Mouse (Mus musculus): ENCODE measurements around the gene Mpp6.

The Mpp6 gene

DNA sequence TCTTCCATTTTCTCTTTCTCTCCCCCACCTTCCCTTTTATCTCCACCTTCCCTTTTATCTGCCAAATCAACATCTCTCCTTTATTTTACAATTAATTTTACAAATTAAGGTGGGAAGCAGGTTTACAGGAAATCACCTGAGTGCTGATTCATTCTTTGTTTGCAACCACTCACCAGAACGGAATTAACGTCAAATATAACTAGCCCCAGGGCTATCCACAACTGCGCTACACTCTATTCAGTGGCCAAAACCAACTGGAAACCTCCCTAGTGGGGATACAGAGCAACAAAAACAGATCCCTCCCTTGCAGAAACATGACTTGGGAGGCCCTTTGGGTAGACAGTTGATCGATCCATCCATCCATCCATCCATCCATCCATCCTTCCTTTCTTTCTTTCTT is 58.8 kb downstream of the Mpp6 start:
- Histone ChIP-seq H3K27me3 (ENCODE audit: insufficient read depth, low read length) (no peaks in the 10 kb centered on the region), H3K4me1 (replicated peaks; ENCODE audit: low read depth, low read length) (peaks cover 35% of the 10 kb centered on the region), H3K4me3 (replicated peaks; ENCODE audit: low read length) (no peak overlapping the region), H3K36me3 (ENCODE audit: insufficient read depth, low read length) (peaks cover 44% of the 10 kb centered on the region), H3K9me3 (ENCODE audit: low read length) (peaks cover 22% of the 10 kb centered on the region)
- TF ChIP-seq NANOG (IDR thresholded peaks at IDR 0.05; ENCODE audit: borderline replicate concordance, low read length) (0 out of 2 replicates have a peak, but pooled peaks have one; percentile 15), POU5F1 (IDR thresholded peaks at IDR 0.05; ENCODE audit: borderline replicate concordance, low read length) (no peak)

DNA sequence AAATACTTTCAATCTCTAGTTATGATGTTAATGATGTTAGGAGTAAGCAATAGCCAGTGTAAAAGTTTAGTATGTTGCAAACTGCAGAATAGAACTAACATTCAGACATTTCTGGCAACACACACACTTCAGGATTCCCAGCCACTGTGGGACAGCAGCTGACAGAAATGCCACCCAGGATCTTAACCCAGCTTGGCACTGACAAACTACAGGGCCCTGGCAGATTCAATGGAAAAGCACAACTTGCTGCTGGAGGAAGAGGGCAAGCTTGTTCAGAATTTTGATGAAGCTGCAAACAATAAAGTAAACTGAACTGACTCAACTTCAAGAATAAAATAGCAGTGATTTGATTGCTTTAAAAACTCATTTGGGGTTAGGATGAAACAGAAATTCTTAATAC is 59.7 kb downstream of the Mpp6 start:
- Histone ChIP-seq H3K4me3 (replicated peaks; ENCODE audit: low read length) (no peak overlapping the region), H3K4me1 (replicated peaks; ENCODE audit: low read depth, low read length) (peaks cover 35% of the 10 kb centered on the region), H3K27me3 (ENCODE audit: insufficient read depth, low read length) (no peaks in the 10 kb centered on the region), H3K36me3 (ENCODE audit: insufficient read depth, low read length) (peaks cover 47% of the 10 kb centered on the region), H3K9me3 (ENCODE audit: low read length) (peaks cover 24% of the 10 kb centered on the region)
- TF ChIP-seq CTCF (conservative IDR thresholded peaks at IDR 0.05; ENCODE audit: low read length) (no peak), NANOG (IDR thresholded peaks at IDR 0.05; ENCODE audit: borderline replicate concordance, low read length) (no peak), POU5F1 (IDR thresholded peaks at IDR 0.05; ENCODE audit: borderline replicate concordance, low read length) (no peak)

GRCm38 (mm10) chr6:50175736-50176135 is 65.7 kb downstream of the Mpp6 start:
- Histone ChIP-seq H3K4me3 (replicated peaks; ENCODE audit: low read length) (no peak overlapping the region), H3K4me1 (replicated peaks; ENCODE audit: low read depth, low read length) (peaks cover 13% of the 10 kb centered on the region), H3K27me3 (ENCODE audit: insufficient read depth, low read length) (no peaks in the 10 kb centered on the region), H3K36me3 (ENCODE audit: insufficient read depth, low read length) (peaks cover 37% of the 10 kb centered on the region), H3K9me3 (ENCODE audit: low read length) (peaks cover 21% of the 10 kb centered on the region)
- TF ChIP-seq NANOG (IDR thresholded peaks at IDR 0.05; ENCODE audit: borderline replicate concordance, low read length) (no peak), POU5F1 (IDR thresholded peaks at IDR 0.05; ENCODE audit: borderline replicate concordance, low read length) (no peak), CTCF (conservative IDR thresholded peaks at IDR 0.05; ENCODE audit: low read length) (no peak)

DNA sequence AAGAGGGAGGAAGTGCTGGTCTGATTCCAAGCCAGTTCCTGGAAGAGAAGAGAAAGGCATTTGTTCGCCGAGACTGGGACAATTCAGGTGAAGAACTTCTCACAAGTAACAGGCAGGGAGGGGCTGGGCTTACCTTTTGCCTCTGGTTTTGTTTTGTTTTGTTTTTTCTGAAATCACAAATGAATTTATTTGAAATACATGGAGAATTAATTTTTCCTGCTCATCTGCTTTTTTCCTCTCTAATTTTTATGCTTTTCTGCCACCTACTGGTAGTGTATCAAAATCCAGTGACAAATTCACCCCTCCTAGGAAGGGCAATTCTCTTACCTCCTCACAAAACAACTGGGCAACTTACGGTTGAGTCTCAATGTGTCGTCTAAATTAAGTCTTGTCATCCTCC is 70.1 kb downstream of the Mpp6 start:
- Histone ChIP-seq H3K36me3 (ENCODE audit: insufficient read depth, low read length) (peaks cover 48% of the 10 kb centered on the region), H3K4me1 (replicated peaks; ENCODE audit: low read depth, low read length) (peaks cover 13% of the 10 kb centered on the region), H3K9me3 (ENCODE audit: low read length) (no peaks in the 10 kb centered on the region), H3K4me3 (replicated peaks; ENCODE audit: low read length) (no peak overlapping the region), H3K27me3 (ENCODE audit: insufficient read depth, low read length) (no peaks in the 10 kb centered on the region)
- peak; percentile 28; the same call in 1 of the 2 replicates for TF ChIP-seq CTCF (conservative IDR thresholded peaks at IDR 0.05; ENCODE audit: low read length)
- no peak for TF ChIP-seq NANOG (IDR thresholded peaks at IDR 0.05; ENCODE audit: borderline replicate concordance, low read length)

GRCm38 (mm10) chr6:50187955-50188354 is 77.9 kb downstream of the Mpp6 start:
- TF ChIP-seq NANOG (IDR thresholded peaks at IDR 0.05; ENCODE audit: borderline replicate concordance, low read length) (no peak), POU5F1 (IDR thresholded peaks at IDR 0.05; ENCODE audit: borderline replicate concordance, low read length) (no peak), CTCF (conservative IDR thresholded peaks at IDR 0.05; ENCODE audit: low read length) (no peak)
- H3K9me3 ChIP-seq (ENCODE audit: low read length), result peaks cover 7% of the 10 kb centered on the region
- H3K4me3 ChIP-seq (replicated peaks; ENCODE audit: low read length), result no peak overlapping the region
- no peaks in the 10 kb centered on the region for H3K27me3 ChIP-seq (ENCODE audit: insufficient read depth, low read length)
- peaks cover 75% of the 10 kb centered on the region for H3K36me3 ChIP-seq (ENCODE audit: insufficient read depth, low read length)
- no peaks in the 10 kb centered on the region for H3K4me1 ChIP-seq (replicated peaks; ENCODE audit: low read depth, low read length)

DNA sequence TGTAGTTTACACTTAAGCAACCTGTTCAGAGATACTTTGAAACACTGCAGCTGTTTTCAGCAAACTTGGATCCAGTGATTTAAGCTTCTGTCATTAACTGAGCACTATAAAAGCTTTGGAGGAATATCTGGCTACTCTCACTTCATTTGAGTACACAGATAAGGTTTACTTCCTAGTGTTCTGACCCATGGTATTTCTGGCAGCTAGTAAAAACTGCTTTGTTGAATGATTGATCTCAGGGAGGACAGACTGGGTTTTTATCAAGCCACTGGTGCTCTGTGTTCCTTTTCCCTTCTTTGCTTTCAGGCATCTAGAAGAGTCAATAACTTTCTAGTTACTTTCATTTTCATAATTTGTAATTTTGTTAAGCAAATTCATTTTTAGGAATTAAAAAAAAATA is 79.3 kb downstream of the Mpp6 start:
- no peak overlapping the region for H3K4me3 ChIP-seq (replicated peaks; ENCODE audit: low read length)
- H3K9me3 ChIP-seq (ENCODE audit: low read length), result peaks cover 7% of the 10 kb centered on the region
- no peaks in the 10 kb centered on the region for H3K27me3 ChIP-seq (ENCODE audit: insufficient read depth, low read length)
- H3K4me1 ChIP-seq (replicated peaks; ENCODE audit: low read depth, low read length), result no peaks in the 10 kb centered on the region
- TF ChIP-seq NANOG (IDR thresholded peaks at IDR 0.05; ENCODE audit: borderline replicate concordance, low read length) (no peak), CTCF (conservative IDR thresholded peaks at IDR 0.05; ENCODE audit: low read length) (no peak), POU5F1 (IDR thresholded peaks at IDR 0.05; ENCODE audit: borderline replicate concordance, low read length) (no peak)
- peaks cover 68% of the 10 kb centered on the region for H3K36me3 ChIP-seq (ENCODE audit: insufficient read depth, low read length)

DNA sequence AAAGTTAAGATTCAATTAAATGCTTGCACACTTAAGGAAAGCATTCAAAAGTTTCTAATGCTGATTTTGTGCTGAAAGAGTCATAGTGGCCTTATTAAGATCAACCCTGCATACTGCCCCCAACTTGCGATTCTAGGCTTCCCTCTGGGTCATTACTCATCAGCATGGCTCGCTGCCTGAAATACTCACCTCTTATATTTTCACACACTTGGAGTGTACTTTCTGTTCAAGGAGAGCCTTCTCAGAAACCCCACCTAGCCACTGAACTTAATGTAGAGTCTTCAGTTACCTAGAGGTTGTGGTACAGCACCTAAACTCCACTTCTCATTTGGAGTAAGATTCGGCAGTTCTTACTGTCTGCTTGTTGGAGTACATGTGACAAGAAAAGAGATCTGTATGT is 81.6 kb downstream of the Mpp6 start:
- Histone ChIP-seq H3K4me3 (replicated peaks; ENCODE audit: low read length) (no peak overlapping the region), H3K4me1 (replicated peaks; ENCODE audit: low read depth, low read length) (no peaks in the 10 kb centered on the region; the same call in 1 of the 2 replicates), H3K27me3 (ENCODE audit: insufficient read depth, low read length) (no peaks in the 10 kb centered on the region), H3K9me3 (ENCODE audit: low read length) (peaks cover 7% of the 10 kb centered on the region), H3K36me3 (ENCODE audit: insufficient read depth, low read length) (peaks cover 53% of the 10 kb centered on the region)
- TF ChIP-seq NANOG (IDR thresholded peaks at IDR 0.05; ENCODE audit: borderline replicate concordance, low read length) (no peak), CTCF (conservative IDR thresholded peaks at IDR 0.05; ENCODE audit: low read length) (no peak), POU5F1 (IDR thresholded peaks at IDR 0.05; ENCODE audit: borderline replicate concordance, low read length) (no peak)

DNA sequence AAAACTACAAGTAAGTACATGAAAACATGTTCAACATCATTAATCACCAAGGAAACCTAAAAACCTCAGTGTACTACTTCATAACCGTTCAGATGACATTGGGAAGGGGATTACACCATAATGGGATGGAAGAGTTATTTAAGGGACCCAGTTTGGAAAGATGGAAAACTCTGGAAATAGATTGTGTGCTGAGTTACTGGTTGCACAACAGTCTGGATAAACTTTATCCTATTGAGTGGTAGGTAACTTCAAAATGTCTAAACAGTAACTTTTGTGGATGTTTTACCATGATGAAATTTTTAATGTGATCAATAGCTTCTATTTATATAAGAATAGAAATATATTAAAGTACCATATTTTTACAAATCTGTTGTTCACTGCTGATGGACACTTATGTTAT is 82.1 kb downstream of the Mpp6 start:
- H3K4me1 ChIP-seq (replicated peaks; ENCODE audit: low read depth, low read length), result no peaks in the 10 kb centered on the region; the same call in 1 of the 2 replicates
- H3K36me3 ChIP-seq (ENCODE audit: insufficient read depth, low read length), result peaks cover 53% of the 10 kb centered on the region
- peaks cover 7% of the 10 kb centered on the region for H3K9me3 ChIP-seq (ENCODE audit: low read length)
- TF ChIP-seq POU5F1 (IDR thresholded peaks at IDR 0.05; ENCODE audit: borderline replicate concordance, low read length) (no peak), NANOG (IDR thresholded peaks at IDR 0.05; ENCODE audit: borderline replicate concordance, low read length) (no peak), CTCF (conservative IDR thresholded peaks at IDR 0.05; ENCODE audit: low read length) (no peak)
- no peak overlapping the region for H3K4me3 ChIP-seq (replicated peaks; ENCODE audit: low read length)
- H3K27me3 ChIP-seq (ENCODE audit: insufficient read depth, low read length), result no peaks in the 10 kb centered on the region

GRCm38 (mm10) chr6:50192822-50193221 is 82.8 kb downstream of the Mpp6 start:
- no peaks in the 10 kb centered on the region for H3K27me3 ChIP-seq (ENCODE audit: insufficient read depth, low read length)
- peaks cover 48% of the 10 kb centered on the region for H3K36me3 ChIP-seq (ENCODE audit: insufficient read depth, low read length)
- peaks cover 7% of the 10 kb centered on the region for H3K9me3 ChIP-seq (ENCODE audit: low read length)
- TF ChIP-seq CTCF (conservative IDR thresholded peaks at IDR 0.05; ENCODE audit: low read length), result no peak
- no peak for TF ChIP-seq NANOG (IDR thresholded peaks at IDR 0.05; ENCODE audit: borderline replicate concordance, low read length)
- TF ChIP-seq POU5F1 (IDR thresholded peaks at IDR 0.05; ENCODE audit: borderline replicate concordance, low read length), result no peak
- peaks cover 4% of the 10 kb centered on the region for H3K4me1 ChIP-seq (replicated peaks; ENCODE audit: low read depth, low read length)
- no peak overlapping the region for H3K4me3 ChIP-seq (replicated peaks; ENCODE audit: low read length)
